Mouse (Mus musculus): ENCODE results near the gene Slc9a9.

The Slc9a9 gene

GRCm38 (mm10) chr9:94837384-94837783, 167.7 kb downstream of the Slc9a9 start:
- no peak for DNase-seq (ENCODE audit: low spot score in 2 of 2)

- no peak for DNase-seq (ENCODE audit: low spot score in 2 of 2)
Observed at GRCm38 (mm10) chr9:94838479-94839031, 168.8 kb downstream of the Slc9a9 start.

GRCm38 (mm10) chr9:94839204-94839603, 169.5 kb downstream of the Slc9a9 start:
- DNase-seq (ENCODE audit: low spot score in 2 of 2): no peak

DNA sequence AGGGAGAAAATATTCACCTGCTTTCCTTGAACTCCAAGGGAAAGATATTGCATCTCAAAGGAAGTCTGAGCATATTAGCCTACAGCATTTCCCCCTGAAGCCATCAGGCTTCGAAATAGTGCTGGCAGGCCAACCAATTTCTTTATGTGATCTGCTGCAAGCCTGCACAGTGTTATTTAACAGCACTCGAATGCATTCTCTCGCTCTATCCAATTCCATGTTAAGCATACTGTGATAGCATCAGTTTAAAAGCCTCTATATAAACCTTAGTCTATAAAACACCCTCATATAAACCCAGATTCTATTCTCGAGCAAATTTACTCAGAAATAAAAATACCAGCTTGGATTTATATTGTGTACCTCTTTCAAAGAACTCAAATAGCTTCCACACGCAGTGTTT, 170.7 kb downstream of the Slc9a9 start:
- no peak for DNase-seq (ENCODE audit: low spot score in 2 of 2)

DNA sequence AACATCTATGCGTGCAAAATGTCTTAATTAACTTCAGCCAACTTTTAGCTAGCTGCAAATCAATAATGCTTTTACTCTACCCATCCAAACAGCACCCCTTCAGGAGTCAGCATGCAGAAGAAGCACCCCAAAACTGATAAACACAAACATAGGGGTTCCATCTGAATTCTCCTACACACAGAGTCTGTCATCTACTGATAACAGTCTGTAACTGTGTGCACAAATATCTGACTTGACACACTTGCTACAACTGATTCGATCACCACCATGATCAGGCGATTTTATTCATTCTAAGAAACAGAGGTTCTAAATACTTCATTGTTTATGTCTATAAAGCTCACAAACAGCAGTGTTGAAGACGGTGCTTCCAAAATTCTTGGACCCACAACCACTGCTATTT, 171.3 kb downstream of the Slc9a9 start:
- DNase-seq (ENCODE audit: low spot score in 2 of 2): no peak

DNA sequence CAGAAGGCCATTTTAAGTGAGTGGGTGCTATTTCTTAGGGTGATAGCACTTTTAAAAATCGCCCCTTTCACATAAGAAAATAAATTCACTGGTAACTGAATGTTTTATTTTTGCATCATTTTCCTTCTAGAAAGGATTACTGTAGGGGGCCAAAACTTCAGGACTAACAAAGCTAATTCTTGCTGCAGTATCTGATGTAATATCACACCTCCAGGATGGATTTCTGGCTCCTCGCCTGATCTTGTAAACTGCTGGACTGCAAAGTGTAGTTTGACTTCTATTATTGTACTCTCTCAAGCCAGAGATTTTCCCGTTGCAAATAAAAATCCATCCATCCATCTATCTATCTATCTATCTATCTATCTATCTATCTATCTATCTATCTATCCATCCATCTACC, 174.5 kb downstream of the Slc9a9 start:
- DNase-seq (ENCODE audit: low spot score in 2 of 2): no peak

- no peak for DNase-seq (ENCODE audit: low spot score in 2 of 2)
Observed at GRCm38 (mm10) chr9:94847624-94848023, 177.9 kb downstream of the Slc9a9 start.

DNA sequence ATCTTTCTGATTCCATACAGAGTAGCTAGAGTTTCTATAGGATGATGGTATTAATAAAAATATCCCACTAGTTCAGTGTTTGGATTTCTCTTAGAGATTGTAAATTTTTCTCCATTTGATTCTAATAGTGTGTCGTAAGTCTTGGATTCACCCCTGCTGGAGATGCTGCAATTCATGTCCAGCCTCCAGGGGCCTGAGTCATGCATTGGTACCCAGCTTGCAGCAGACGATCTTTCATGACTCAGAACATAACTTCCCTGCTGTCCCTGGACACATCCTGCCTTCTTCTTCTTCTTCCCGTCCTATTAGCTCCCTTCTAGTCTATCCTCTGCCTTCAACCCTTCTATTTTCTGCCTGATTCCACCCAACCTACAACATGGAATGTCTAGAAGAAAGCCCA, 181.8 kb downstream of the Slc9a9 start:
- no peak for DNase-seq (ENCODE audit: low spot score in 2 of 2)

DNA sequence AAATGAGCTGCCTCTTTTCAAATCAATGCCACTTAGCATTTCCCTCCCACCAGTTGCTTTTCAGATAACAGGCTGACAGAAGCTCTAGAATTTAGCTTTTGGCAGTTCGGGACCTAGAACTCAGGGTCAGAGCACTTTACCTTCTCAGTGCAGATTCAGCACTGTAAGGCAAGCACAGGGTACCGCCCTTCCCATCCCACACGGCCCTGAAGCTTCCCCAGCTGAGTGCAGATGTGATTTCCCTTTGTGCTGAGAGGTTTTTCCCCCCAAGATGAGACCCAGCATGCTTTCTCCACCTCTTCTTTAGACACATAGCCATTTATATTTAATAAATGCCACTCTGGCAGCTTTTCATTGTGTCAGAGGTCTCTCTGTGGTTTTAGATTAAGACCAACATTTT, 186.4 kb downstream of the Slc9a9 start:
- DNase-seq (ENCODE audit: low spot score in 2 of 2): no peak

GRCm38 (mm10) chr9:94868557-94868956, 198.8 kb downstream of the Slc9a9 start:
- no peak for DNase-seq (ENCODE audit: low spot score in 2 of 2)

DNA sequence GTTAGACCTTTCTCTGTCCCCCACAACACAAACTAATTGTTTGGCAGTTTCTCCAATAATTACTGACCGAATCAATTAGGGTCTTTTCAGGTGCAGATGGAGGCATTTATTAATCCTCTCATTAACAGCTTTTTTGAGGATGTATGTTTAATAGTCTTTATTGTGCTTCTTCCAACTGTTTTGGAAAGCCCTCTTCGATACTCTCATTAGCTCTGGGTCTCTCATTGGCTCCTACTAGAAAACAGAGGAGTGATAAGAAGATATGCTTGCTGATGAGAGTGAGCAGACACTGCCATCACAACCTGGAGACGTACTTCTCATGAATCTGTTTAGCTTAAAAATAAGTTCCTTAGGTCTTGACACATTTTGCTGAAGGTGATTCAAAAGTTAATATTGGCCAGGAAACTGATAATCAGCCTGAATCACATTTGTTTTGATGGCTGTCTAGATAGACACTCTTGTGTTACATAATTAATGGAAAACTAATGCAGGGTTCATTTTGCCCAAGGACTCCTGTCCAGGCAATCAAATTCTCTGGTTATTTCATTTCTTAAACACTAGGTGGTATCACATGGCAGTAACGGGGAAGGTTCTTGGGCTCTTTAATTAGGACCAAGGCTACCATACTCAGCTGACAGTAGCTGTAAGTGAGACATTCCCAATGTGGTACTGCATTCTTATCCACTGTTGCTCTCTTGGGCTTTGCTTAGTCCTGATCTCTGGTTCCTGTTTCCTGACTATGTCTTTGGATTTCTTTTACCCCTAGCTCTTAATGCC, 199.5 kb downstream of the Slc9a9 start:
- no peak for DNase-seq (ENCODE audit: low spot score in 2 of 2)

- peak; percentile 3 to 10 for DNase-seq (ENCODE audit: low spot score in 2 of 2)
Observed at GRCm38 (mm10) chr9:94882517-94882916, 212.8 kb downstream of the Slc9a9 start.

DNA sequence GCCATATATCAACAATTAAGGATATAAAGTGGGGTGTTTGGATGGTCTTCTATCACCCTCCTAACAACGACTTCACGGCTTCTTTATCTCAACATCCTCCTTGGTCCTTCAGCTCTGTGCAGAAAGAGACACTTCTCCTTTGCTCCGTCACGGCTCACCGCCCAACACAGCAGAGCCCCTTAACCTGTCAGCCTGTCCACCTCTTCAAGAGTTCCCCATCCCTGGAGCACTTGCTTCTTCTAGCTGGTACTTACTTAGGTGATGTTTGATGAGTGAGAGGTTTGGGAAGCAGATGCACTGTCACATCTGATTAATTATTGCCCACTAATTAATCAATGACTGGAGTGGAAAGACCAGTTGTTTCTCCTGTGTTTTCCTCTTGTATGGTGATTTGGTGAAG, 213.7 kb downstream of the Slc9a9 start:
- DNase-seq (ENCODE audit: low spot score in 2 of 2): no peak

GRCm38 (mm10) chr9:94885151-94885550, 215.4 kb downstream of the Slc9a9 start:
- DNase-seq (ENCODE audit: low spot score in 2 of 2): no peak

DNA sequence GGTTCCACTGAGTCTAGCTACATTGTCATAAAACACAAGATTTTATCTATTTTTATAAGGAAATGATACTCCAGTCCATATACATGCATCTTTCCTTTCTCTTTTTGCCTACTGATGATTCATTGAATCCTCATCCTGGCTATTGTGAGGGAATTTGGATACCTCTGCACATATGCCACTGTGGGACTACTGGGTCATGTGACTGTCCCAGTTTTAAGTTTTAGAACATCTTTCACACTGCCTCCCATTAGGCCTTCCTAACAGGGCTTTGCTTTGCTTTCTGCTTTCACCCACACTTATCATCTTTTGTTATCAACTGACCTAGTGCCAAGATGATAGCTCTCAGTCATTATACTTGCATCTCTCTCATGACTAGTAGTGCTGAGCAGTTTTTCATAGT, 219.9 kb downstream of the Slc9a9 start:
- no peak for DNase-seq (ENCODE audit: low spot score in 2 of 2)

- no peak for DNase-seq (ENCODE audit: low spot score in 2 of 2)
Observed at GRCm38 (mm10) chr9:94895882-94896281, 226.2 kb downstream of the Slc9a9 start.

DNA sequence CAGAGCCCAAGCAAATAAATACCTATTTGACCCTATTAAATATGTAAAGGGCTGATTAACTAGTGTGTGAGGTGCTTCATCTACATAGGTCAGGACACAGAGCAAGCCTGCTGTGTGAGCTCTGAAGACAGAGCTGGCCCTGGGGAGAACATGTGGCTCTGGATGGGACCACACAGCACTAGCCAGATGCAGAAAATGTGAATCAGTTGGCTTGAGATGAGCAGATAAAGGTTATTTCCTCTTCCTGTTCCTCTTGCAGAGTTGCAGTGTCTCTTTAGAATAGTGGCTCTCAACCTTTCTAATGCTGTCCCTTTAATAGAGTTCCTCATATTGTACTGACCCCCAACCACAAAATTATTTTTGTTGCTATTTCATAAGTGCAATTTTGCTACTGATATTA, 234.5 kb downstream of the Slc9a9 start:
- DNase-seq (ENCODE audit: low spot score in 2 of 2): no peak

DNA sequence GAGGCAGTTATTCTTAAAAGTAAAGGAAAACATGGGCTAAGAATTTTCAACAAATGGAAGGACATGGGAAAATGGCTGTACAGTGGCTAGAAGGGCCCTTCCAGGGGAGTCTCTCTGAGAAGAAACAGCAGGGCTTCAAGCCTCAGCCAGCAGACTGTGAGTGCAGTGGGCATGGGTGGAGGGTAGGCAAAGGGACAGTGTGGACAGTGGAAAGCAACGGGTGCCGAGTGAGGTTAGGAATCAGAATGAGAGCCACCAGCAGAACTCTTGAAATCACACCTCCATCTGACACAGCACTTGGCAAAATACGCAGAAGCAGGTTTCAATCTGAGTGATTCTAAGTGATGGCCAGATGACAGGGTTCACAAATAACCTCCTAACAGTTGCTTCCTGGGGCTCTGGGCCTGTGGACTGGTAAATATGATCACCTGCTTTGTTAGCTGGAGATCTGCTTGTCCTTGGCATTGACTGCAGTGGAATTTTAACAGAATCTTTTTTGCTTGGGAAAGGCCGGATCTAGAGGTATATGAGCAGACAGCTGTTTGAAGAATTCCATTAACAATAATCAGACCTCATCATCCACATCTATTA, 237.4 kb downstream of the Slc9a9 start:
- DNase-seq (ENCODE audit: low spot score in 2 of 2): no peak

DNA sequence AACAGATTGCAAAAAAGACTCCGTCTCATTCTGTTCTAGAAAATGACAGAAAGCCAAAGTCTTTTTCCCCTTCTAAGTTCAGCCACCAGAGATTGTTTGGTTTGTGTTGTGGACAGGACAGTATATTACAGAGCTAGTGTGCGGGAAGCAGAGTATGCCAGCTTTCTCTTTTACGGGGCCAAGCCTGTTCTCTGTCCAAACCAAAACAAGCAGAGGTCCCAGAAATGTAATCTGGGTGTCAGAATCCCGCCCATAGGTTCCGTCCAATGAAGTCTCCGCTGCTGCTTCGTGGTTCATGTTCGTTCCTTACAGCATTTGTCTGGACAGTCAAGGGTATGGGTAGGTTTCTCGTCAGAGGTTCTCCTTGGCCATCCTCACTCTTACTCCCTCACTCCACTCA, 242.4 kb downstream of the Slc9a9 start:
- DNase-seq (ENCODE audit: low spot score in 2 of 2): no peak

DNA sequence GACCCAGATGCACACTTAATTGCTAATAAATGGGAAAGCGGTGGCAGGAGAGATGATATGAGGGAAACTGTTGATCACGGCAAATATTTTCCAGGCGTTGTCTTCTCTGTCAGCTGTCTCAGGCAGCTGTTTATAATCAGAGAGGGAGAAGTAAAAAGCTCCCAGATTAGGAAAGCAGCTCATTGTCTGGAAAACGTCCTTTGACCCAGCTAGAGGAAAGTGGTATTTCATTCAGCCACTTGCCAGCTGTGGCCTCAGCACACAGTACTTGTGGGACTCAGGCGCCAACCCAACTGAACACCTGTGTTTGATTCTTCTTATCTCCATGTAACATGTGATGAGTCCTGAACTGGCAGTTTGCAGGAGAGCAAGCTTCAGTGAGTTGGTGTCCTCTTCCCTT, 252.4 kb downstream of the Slc9a9 start:
- DNase-seq (ENCODE audit: low spot score in 2 of 2): no peak

- no peak for DNase-seq (ENCODE audit: low spot score in 2 of 2)
Observed at GRCm38 (mm10) chr9:94925845-94926244, 256.1 kb downstream of the Slc9a9 start.

- no peak for DNase-seq (ENCODE audit: low spot score in 2 of 2)
Observed at GRCm38 (mm10) chr9:94927101-94927500, 257.4 kb downstream of the Slc9a9 start.

DNA sequence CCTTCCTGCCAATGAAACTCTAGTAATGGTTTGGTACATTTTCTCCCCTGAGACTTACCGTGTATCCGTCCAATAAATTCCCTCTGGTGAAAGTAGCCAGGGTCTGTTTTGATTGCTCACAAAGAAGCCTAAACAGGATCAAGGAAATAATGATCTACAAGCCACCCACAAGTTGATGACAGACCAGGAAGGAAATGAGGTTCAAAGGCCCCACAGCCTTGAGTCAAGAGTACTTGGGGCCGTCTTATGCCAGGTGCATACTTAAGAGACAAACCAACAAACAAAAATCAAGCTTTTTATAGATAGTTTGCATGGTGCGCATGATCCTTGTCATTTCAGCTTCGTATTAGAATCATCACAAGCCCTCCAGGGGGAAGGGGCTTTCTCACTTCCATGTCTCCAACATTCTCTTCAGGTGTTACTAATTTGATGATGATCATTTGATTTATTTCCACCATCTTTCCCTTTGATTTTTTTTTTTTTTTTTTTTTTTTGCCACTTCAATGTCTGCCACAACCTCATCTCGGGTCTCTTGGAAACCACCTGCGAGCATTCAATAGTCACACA, 275.9 kb downstream of the Slc9a9 start:
- no peak for DNase-seq (ENCODE audit: low spot score in 2 of 2)
